Mouse (Mus musculus) CH12F3 (cell line): ENCODE measurements around the gene DXBay18.
"Not testable (repeated sequence)": the region's sequence is repeated elsewhere in the genome, so short reads cannot be mapped to it uniquely, and the experiment has no call there.

Source experiments
- in situ Hi-C: fragments of 300-500 bp; cut with MboI; formaldehyde crosslinking; loops from 2 replicates; pipeline ENCODE4 v1.14.3; 2020; ENCODE audit warnings: low sequenced_read_pairs

The DXBay18 gene

DNA sequence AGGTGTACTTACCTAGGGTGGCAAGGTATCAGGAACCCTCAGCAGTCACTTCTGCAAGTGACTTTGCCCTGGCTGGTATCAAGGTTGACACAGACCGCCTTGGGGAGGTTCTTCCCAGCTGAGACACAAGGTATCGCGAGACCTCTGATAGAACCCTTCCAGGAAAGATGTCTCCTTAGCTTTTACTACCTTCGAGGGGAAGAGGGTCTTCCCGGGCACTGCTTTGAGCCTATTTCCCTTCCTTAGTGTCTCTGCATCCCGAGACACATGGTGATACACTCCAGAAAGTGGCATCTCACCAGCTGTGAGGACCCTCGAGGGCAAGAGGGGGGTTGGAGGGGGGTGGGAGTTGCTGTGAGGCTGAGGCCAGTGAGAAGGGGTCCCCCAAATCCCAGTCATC, at the start of gene DXBay18:
DXBay18 (minus strand) TSS at position 101 of the 400 bp plus-strand sequence.
- in situ Hi-C loops: not testable (repeated sequence)

DNA sequence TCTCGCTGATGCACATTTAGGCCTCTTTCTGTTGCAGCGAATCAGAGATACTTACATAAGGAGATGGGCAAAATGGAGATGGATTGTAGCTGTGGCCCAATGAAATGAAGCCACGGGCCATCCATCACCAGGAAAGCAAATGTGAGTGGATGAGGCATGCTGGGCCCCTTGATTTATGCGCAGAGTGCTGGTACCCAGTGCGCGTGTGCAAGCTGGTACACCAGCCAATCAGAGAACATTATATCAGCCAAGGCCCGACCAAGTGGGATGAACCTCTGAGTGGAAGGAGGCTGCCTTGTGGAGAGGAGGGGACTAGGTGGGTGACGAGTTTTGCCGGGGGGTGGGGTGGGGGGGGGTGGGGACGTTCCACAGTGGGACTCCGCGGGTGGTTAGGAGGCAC, 42.7 kb upstream of the DXBay18 start, which contains the start of gene Xlr3b:
Xlr3b (plus strand) TSS at position 274 of the 400 bp plus-strand sequence.
- in situ Hi-C loops: not testable (repeated sequence)

DNA sequence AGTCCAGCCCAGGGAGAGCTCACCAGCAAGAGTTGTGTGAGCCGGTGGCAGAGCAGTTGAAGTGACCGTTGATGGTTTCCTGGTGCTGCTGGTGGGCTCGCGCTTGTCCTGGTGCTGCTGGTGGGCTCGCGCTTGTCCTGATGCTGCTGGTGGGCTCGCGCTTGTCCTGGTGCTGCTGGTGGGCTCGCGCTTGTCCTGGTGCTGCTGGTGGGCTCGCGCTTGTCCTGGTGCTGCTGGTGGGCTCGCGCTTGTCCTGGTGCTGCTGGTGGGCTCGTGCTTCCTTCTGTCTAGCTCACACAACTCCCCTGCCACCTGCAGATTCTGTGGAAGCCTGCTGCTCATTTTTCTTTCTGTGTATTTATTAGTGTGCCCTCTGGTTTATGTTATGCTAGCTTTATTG, 27.6 kb upstream of the DXBay18 start, which contains the start of gene Spin2d:
Spin2d (minus strand) TSS at position 101 of the 400 bp plus-strand sequence.
- in situ Hi-C loops: not testable (repeated sequence)

DNA sequence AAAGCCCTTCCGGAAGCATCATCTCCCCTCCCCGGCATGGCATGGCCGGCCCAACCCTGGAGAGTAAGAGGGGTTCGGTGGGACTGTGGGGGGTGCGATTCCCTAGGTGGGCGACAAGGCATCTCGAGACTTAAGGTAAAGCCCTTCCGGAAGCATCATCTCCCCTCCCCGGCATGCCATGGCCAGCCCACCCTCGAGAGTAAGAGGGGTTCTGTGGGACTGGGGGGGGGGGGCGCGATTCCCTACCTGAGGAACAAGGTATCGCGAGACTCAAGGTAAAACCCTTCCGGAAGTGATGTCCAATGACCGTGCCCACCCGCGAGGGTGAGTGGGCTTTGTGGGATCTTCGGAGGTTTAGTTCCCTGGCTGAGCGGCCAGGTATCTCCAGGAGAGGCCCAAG, 754 bp downstream of the DXBay18 start, which contains the start of gene Xlr5b:
Xlr5b (plus strand) TSS at position 301 of the 400 bp plus-strand sequence.
- in situ Hi-C loops: not testable (repeated sequence)

DNA sequence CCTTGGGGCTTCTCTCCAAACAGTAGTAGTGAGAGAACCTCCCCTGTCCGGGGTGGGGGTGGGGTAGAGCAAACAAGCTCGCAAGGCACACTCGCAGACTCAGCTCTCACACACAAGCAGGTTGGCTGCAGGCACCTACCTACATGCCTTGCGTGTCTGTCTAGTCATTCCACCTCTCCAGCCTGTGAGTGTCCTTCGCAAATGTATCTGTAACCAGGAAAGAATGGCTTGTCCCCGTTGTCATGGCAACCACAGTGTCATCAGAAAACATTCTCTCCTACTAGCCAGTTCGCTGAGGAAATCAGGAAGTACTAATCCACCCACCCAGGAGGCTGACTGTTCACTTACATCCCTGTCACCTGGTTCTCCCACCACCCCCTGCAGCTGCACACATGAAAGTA, 6.0 kb downstream of the DXBay18 start:
- in situ Hi-C loops: not testable (repeated sequence)

DNA sequence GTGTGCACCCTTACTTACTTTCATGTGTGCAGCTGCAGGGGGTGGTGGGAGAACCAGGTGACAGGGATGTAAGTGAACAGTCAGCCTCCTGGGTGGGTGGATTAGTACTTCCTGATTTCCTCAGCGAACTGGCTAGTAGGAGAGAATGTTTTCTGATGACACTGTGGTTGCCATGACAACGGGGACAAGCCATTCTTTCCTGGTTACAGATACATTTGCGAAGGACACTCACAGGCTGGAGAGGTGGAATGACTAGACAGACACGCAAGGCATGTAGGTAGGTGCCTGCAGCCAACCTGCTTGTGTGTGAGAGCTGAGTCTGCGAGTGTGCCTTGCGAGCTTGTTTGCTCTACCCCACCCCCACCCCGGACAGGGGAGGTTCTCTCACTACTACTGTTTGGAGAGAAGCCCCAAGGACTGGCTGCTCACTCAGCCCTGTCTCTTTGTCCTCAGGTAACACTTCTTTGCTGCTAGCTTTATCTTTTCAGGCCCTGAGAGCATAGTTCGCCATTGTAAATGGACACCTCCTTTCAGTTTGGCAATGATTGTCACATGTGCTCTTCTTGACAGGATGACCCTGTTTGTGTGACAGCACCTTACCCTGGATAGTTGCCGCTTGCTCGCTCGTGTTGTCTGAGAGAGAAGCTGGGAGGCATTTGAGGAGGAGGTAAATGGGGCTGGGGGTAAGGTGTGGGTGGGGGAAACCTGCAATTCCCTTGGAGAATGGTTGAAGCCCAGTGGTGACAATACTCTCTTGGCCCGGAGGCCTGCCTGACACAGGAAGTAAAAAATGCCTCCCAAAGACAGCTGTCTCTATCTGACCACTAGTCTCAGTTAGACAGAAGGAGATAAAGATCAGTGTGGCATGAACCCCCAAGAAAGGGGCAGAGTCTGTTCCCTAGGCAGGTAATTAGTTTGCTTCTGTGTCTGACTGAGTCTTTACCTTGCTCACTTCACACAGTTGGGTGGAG, 26.1 kb downstream of the DXBay18 start:
- in situ Hi-C loops: not testable (repeated sequence)

DNA sequence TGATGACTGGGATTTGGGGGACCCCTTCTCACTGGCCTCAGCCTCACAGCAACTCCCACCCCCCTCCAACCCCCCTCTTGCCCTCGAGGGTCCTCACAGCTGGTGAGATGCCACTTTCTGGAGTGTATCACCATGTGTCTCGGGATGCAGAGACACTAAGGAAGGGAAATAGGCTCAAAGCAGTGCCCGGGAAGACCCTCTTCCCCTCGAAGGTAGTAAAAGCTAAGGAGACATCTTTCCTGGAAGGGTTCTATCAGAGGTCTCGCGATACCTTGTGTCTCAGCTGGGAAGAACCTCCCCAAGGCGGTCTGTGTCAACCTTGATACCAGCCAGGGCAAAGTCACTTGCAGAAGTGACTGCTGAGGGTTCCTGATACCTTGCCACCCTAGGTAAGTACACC, 32.5 kb downstream of the DXBay18 start, which contains the start of gene Gm14685:
Gm14685 (plus strand) TSS at position 301 of the 400 bp plus-strand sequence.
- in situ Hi-C loops: not testable (repeated sequence)

DNA sequence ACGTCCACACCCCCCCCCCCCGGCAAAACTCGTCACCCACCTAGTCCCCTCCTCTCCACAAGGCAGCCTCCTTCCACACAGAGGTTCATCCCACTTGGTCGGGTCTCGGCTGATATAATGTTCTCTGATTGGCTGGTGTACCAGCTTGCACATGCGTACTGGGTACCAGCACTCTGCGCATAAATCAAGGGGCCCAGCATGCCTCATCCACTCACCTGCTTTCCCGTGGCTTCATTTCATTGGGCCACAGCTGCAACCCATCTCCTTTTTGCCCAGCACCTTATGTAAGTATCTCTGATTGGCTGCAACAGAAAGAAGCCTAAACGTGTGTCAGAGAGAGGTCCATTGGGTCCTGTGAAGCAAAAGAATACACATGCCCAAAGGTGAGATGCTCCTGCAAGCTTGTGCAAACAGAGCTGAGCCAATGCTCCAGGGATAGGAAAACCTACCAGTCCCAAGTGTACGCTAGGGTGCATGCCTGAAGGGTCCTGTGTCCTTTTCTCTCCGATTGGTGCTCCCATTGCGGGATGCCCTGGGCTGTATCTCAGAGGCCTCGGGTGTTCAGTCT, 52.2 kb downstream of the DXBay18 start, which contains the start of gene Xlr3a:
Xlr3a (minus strand) TSS at position 155 of the 568 bp plus-strand sequence.
- in situ Hi-C loops: not testable (repeated sequence)
